Mouse (Mus musculus) T-cell, adult 66 days (primary cell): ENCODE data around the gene Rhox3a2. TPM values are rescaled to one million over a fixed set of nuclear protein-coding genes. Genes with fewer than 3 reads are reported as not detected.

Experiments used
- total RNA-seq, 2 experiments: library from RNA; stranded (reverse); gene quantifications; 3 replicates in 1 of 2; 4 replicates in 1 of 2; pipeline ENCODE4 v1.2.4; 2023

Rhox3a2 gene
- not detected for total RNA-seq

DNA sequence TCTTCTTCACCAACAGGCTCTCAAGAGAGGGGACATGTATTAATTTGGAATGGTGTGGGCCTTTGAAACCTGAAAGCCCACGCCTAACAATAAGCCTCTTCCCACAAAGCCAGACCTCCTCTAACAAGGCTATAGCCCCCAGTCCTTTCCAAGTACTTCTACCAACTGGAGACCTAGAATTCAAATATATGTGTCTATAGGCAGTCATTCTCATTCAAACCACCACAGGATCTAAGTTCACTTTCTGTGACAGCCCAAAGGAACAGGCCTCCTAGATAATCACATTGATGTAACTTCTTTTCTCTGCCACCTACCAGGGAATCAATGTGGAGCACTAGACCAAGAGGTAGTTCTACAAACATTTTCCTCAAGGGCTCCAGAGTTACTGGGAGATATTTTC lies at the start of gene Rhox3a2:
Rhox3a2 (plus strand) TSS at position 301 of the 400 bp plus-strand sequence.

DNA sequence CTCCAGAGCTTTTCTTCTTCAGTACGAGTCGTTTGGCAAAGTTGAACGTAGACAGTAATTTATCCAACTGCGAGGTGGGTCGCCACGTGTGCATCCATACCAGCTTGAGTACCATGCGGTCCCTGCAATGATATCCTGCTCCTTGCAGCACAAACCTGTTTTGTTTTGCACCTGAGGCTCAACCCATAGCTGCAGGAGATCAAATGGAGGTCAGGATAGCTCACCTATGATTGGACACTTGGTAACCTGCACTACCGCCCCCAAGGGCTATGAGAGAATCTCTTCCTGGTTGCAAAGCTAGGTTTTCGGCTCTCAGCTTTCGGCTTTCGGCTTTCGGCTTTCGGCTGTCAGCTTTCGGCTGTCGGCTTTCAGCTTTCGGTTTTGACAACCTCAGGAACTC lies 10.7 kb downstream of the Rhox3a2 start, which contains the start of gene Rhox4a2:
Rhox4a2 (plus strand) TSS at position 301 of the 400 bp plus-strand sequence.

DNA sequence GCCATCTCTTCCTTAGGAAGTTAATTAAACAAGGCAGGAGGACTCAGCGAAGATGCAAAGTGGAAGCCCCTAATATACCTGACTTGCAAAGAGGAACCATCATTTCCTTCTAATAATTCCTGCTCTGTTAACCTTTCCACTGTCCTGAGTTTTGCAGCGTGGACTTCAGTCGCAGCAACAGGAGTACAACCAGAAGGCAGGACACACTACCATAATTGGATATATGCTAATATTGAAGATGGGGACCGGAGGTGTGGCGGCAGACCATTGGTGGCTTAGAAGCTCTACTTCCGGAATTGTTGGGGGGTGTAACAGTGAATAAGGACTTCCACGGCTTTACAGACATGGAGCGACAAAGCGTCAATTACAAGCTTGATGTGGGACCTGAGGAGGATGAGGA lies 31.9 kb downstream of the Rhox3a2 start, which contains the start of gene Rhox2b:
Rhox2b (plus strand) TSS at position 301 of the 400 bp plus-strand sequence.

DNA sequence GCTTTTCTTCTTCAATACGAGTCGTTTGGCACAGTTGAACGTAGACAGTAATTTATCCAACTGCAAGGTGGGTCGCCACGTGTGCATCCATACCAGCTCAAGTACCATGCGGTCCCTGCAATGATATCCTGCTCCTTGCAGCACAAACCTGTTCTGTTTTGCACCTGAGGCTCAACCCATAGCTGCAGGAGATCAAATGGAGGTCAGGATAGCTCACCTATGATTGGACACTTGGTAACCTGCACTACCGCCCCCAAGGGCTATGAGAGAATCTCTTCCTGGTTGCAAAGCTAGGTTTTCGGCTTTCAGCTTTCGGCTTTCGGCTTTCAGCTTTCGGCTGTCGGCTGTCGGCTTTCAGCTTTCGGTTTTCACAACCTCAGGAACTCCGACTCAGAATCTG lies 52.4 kb downstream of the Rhox3a2 start, which contains the start of gene Rhox4b:
Rhox4b (plus strand) TSS at position 301 of the 400 bp plus-strand sequence.

Other genes with a start within 250 kb of the Rhox3a2 start
- under 1 TPM in 1 of 2 experiments, not detected in 1; 0.33 TPM for gene Akap14, start 211.2 kb upstream of the Rhox3a2 start, total RNA-seq
- gene Ndufa1, start 188.9 kb upstream of the Rhox3a2 start, total RNA-seq: 100 to 1,000 TPM in 1 of 2 experiments, 10 to 100 TPM in 1; 83.6 to 118 TPM
- 1 to 10 TPM; 3.0 to 3.5 TPM for gene Rnf113a1, start 188.8 kb upstream of the Rhox3a2 start, total RNA-seq
- gene Gm9, start 169.0 kb upstream of the Rhox3a2 start, total RNA-seq: not detected
- not detected for gene Rhox1, start 157.8 kb upstream of the Rhox3a2 start, total RNA-seq
- gene Rhox2a, start 135.1 kb upstream of the Rhox3a2 start, total RNA-seq: not detected
- gene Rhox3a, start 130.1 kb upstream of the Rhox3a2 start, total RNA-seq: not detected
- gene Rhox4a, start 114.7 kb upstream of the Rhox3a2 start, total RNA-seq: not detected
- gene Rhox4a2, start 10.8 kb downstream of the Rhox3a2 start, total RNA-seq: not detected
- gene Rhox2b, start 32.0 kb downstream of the Rhox3a2 start, total RNA-seq: not detected
- not detected for gene Rhox4b, start 52.5 kb downstream of the Rhox3a2 start, total RNA-seq
- not detected for gene Rhox2c, start 73.7 kb downstream of the Rhox3a2 start, total RNA-seq
- not detected for gene Rhox3c, start 78.6 kb downstream of the Rhox3a2 start, total RNA-seq
- not detected for gene Rhox4c, start 100.3 kb downstream of the Rhox3a2 start, total RNA-seq
- not detected for gene Rhox2d, start 113.4 kb downstream of the Rhox3a2 start, total RNA-seq
- gene Rhox4d, start 134.3 kb downstream of the Rhox3a2 start, total RNA-seq: not detected
- gene Rhox2e, start 150.4 kb downstream of the Rhox3a2 start, total RNA-seq: not detected
- gene Rhox3e, start 162.0 kb downstream of the Rhox3a2 start, total RNA-seq: not detected
- not detected for gene Rhox4e, start 177.4 kb downstream of the Rhox3a2 start, total RNA-seq
- gene Rhox2f, start 191.4 kb downstream of the Rhox3a2 start, total RNA-seq: not detected
- not detected for gene Rhox3f, start 201.0 kb downstream of the Rhox3a2 start, total RNA-seq
- not detected for gene Rhox4f, start 227.7 kb downstream of the Rhox3a2 start, total RNA-seq
- gene Rhox3g, start 248.6 kb downstream of the Rhox3a2 start, total RNA-seq: not detected